Mouse (Mus musculus): ENCODE results near the gene Ces1b. TPM values are rescaled to one million over a fixed set of nuclear protein-coding genes. Genes with fewer than 3 reads are reported as not detected.

Gene Ces1b
- polyA plus RNA-seq, 1 experiment from 2014 or later = not detected

DNA sequence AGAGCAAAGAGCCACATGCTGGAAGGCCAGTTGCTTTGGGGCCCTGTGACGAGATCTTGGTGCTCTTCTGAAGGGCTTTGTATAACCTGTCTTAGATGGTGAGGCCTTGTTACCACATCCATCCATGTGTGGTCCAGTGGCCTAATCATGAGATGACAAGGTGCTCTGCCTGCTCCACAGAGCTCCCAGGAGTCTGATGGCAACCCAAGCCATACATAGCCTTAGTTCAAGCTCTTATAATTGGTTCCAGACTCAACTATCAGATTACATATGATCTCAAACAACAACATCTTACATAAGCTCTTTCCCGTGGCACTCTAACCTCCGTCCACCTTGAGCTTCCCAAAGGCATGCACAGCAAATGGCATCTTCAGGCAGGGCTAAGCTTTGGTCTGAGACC is 31.7 kb downstream of the Ces1b start, which contains the start of gene Ces1a:
Ces1a (minus strand) TSS at position 101 of the 400 bp plus-strand sequence.
- H3K36me3 ChIP-seq = no peaks in the 10 kb centered on the region
- no peak within 1 kb of the TSS for H3K9ac ChIP-seq
- no peak within 1 kb of the TSS for H3K27ac ChIP-seq (replicated peaks)
- WGBS = 82% methylated on average over 3 of the region's 3 CpGs
- no peaks in the 10 kb centered on the region for H3K4me1 ChIP-seq (replicated peaks)
- H3K4me2 ChIP-seq = no peak within 1 kb of the TSS
- H3K27me3 ChIP-seq = no peaks in the 10 kb centered on the region
- ATAC-seq (ENCODE audit: low read depth) = no peak
- no peak within 1 kb of the TSS for H3K4me3 ChIP-seq
- no peaks in the 10 kb centered on the region for H3K9me3 ChIP-seq

DNA sequence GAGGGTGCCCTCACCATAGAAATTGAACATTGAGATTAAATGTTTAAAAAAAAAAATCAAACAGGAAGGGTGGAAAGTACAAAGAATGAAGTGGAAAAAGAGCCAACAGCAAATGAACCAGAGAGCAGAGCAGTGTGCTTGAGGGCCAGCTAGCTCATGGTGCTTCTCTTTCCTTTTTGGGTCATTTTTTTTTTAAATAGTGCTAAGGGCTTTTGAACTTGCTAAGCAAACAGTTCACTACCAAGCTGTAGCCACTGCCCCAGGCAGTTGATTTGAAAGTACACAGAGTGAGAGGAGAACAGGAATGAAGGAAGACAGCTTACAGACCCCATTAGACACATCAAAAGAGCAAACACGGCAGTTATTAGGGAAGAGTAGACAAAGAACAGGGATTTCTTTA is 36.7 kb downstream of the Ces1b start:
- 63% methylated on average over 1 of the region's 1 CpGs for WGBS
- ATAC-seq (ENCODE audit: low read depth) = no peak
- Histone ChIP-seq H3K4me2 (no peak overlapping the region), H3K4me1 (replicated peaks) (no peaks in the 10 kb centered on the region), H3K36me3 (no peaks in the 10 kb centered on the region), H3K9ac (no peak overlapping the region), H3K9me3 (no peaks in the 10 kb centered on the region), H3K27me3 (no peaks in the 10 kb centered on the region), H3K4me3 (no peak overlapping the region), H3K27ac (replicated peaks) (no peak overlapping the region)

DNA sequence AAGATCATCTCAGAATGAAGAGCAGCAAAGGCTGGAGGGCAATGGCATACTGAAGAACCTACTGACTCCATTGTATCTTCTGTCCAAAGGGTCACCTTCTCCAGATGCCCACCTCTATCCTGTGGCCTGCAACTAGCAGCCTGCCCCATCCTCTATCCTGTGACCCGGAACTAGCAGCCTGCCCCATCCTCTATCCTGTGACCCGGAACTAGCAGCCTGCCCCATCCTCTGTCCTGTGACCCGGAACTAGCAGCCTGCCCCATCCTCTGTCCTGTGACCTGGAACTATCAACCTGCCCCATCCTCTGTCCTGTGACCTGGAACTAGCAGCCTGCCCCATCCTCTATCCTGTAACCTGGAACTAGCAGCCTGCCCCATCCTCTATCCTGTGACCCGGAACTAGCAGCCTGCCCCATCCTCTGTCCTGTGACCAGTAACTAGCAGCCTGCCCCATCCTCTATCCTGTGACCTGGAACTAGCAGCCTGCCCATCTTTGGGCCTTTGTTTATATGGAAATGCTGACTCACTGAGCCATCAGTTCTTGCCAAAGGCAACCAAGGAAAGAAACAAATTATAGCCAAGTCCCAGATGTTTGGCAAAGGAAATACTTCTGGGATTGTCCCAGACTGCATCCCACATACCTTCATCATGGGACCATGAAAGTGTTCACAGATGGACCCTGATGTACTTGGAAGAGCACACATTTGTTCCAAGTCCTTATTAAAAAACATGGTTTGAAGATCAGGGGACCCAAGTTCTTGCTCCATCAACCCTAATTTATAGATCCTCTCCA is 38.8 kb downstream of the Ces1b start:
- 88% methylated on average over 4 of the region's 4 CpGs for WGBS
- Histone ChIP-seq H3K9me3 (no peaks in the 10 kb centered on the region), H3K36me3 (no peaks in the 10 kb centered on the region)

DNA sequence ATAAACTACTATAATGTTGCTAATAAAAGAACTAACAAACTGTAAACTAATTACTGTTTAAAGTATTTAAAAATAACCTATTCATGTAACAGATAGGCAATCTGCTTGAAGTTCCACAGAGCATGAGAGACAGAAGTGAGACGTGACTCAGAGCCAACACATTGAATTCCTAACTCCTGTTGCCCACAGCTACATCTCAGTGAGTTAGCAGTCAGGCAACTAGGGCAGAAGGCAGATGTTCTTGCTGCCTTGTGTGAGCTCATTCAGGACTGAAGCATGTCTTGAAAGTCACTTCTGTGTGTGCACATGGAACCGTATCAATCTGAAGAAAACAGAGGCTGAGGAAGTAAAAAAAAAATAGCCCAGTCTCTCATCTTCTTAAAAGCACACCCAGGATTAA is 39.6 kb downstream of the Ces1b start:
- no peaks in the 10 kb centered on the region for H3K4me1 ChIP-seq (replicated peaks)
- H3K36me3 ChIP-seq = no peaks in the 10 kb centered on the region
- 83% methylated on average over 2 of the region's 2 CpGs for WGBS
- no peak overlapping the region for H3K4me2 ChIP-seq
- no peak overlapping the region for H3K4me3 ChIP-seq
- no peak overlapping the region for H3K9ac ChIP-seq
- no peak for ATAC-seq (ENCODE audit: low read depth)
- H3K27me3 ChIP-seq = no peaks in the 10 kb centered on the region
- H3K27ac ChIP-seq (replicated peaks) = no peak overlapping the region
- H3K9me3 ChIP-seq = no peaks in the 10 kb centered on the region

More for the DNA sequence above, 38.8 kb downstream of the Ces1b start:
- Histone ChIP-seq H3K4me2 (no peak overlapping the region), H3K9ac (no peak overlapping the region), H3K27ac (replicated peaks) (no peak overlapping the region), H3K4me3 (no peak overlapping the region), H3K4me1 (replicated peaks) (no peaks in the 10 kb centered on the region), H3K27me3 (no peaks in the 10 kb centered on the region)
- ATAC-seq (ENCODE audit: low read depth) = no peak

DNA sequence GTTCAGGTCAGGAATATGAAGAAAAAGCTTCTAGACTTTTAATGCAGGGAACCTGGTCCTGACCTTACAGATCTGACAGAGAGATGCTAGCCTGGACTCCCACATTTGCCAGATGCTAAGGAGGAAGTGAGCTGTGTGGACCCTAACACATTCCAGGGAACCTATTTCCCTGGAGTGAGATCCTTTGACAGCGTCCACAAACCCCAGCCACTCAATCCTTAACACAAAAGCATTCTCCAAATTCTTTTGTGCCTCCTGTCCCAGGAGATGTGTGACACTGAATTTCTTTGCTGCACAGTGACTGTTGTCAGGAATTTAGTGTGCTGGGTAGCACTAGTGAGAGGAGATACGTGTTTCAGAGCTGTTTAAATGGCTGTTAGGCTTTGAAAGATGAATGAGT is 41.0 kb downstream of the Ces1b start:
- no peak overlapping the region for H3K27ac ChIP-seq (replicated peaks)
- H3K4me2 ChIP-seq = no peak overlapping the region
- no peaks in the 10 kb centered on the region for H3K27me3 ChIP-seq
- no peak for ATAC-seq (ENCODE audit: low read depth)
- WGBS = 4% methylated on average over 2 of the region's 2 CpGs
- H3K9ac ChIP-seq = no peak overlapping the region
- H3K4me3 ChIP-seq = no peak overlapping the region
- H3K9me3 ChIP-seq = no peaks in the 10 kb centered on the region
- H3K36me3 ChIP-seq = no peaks in the 10 kb centered on the region
- H3K4me1 ChIP-seq (replicated peaks) = no peaks in the 10 kb centered on the region

DNA sequence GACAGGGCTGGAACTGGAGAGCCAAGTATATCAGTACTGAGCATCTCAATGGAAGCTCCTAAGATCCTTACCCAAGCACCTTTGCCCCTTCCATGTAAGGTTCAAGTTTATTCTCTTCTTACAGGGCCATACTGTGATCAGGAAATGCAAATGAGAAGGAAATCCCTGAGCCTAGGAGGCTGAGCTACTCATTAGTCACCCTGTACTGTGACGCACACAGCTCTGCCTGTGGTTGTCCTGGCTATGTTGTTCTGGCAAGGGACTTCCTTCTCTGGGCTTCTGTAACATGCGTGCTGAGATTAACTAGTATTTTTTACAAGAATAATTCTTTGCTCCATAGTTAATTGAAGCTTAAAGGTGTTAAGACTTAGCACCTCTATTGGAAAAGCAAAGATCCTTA is 49.2 kb downstream of the Ces1b start:
- no peak overlapping the region for H3K4me3 ChIP-seq
- H3K9me3 ChIP-seq = no peaks in the 10 kb centered on the region
- no peak for ATAC-seq (ENCODE audit: low read depth)
- H3K27me3 ChIP-seq = no peaks in the 10 kb centered on the region
- H3K4me2 ChIP-seq = no peak overlapping the region
- 73% methylated on average over 2 of the region's 2 CpGs for WGBS
- no peaks in the 10 kb centered on the region for H3K4me1 ChIP-seq (replicated peaks)
- H3K36me3 ChIP-seq = no peaks in the 10 kb centered on the region
- H3K27ac ChIP-seq (replicated peaks) = no peak overlapping the region
- H3K9ac ChIP-seq = no peak overlapping the region

DNA sequence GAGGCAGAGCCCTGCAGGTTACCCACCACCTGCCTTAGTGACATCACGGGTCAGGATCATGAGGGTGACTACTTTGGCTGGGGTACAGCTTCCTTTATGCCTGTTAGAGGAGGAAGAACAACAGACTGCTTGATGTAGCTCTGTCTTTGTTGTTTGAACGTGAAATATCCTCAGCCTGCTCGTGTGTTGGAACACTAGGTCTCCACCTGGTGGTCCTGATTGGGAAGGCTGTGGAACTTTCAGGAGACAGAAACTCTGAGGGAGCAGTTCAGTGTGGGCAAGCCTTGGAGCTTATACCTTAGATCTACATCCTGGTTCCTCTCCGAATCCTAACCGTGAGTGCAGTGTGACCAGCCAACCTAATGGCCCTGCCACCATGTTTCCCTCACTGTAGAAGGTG is 58.1 kb downstream of the Ces1b start:
- Histone ChIP-seq H3K4me2 (no peak overlapping the region), H3K4me3 (no peak overlapping the region), H3K27ac (replicated peaks) (no peak overlapping the region), H3K36me3 (no peaks in the 10 kb centered on the region), H3K4me1 (replicated peaks) (no peaks in the 10 kb centered on the region), H3K27me3 (no peaks in the 10 kb centered on the region), H3K9ac (no peak overlapping the region), H3K9me3 (no peaks in the 10 kb centered on the region)
- WGBS = 78% methylated on average over 5 of the region's 5 CpGs
- no peak for ATAC-seq (ENCODE audit: low read depth)

DNA sequence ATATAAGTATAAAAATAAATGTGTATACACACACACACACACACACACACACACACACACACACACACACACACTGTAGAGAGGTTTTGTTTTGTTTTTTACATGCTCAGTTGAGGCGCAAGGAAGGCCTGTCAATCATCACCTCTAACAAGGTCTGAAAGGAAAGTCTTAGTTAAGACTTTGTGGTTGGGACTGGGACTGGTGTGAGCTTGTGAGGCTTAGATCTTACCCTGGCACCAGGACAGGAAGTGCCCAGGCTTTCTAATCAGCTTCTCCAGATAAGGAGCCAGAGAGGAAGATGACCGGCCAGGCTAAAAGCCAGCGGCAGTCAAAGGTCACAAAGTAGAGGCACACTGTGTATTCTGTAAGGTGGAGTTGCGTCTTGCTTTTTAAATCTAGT is 65.5 kb downstream of the Ces1b start:
- ATAC-seq (ENCODE audit: low read depth) = no peak
- Histone ChIP-seq H3K9ac (no peak overlapping the region), H3K4me3 (no peak overlapping the region), H3K36me3 (no peaks in the 10 kb centered on the region), H3K27me3 (no peaks in the 10 kb centered on the region), H3K27ac (replicated peaks) (no peak overlapping the region), H3K4me1 (replicated peaks) (no peaks in the 10 kb centered on the region), H3K4me2 (no peak overlapping the region), H3K9me3 (no peaks in the 10 kb centered on the region)
- WGBS = 93% methylated on average over 4 of the region's 4 CpGs

DNA sequence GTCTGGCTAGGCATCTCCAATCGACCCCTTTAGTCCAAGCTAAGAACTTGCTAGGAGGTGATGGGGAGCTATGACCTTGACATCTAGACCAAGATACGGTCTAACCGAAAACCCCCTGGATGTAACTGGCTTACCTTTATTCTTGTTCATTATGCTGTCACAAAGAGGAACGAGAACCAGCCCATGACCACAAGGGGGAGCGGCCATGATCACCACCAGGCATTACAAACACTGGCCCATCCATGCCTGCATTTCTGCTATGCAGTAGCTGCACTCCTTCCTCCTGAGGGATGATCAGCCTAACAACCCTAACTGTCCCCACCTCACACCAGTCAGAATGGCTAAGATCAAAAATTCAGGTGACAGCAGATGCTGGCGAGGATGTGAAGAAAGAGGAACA is 67.6 kb downstream of the Ces1b start:
- Histone ChIP-seq H3K9ac (no peak overlapping the region), H3K36me3 (no peaks in the 10 kb centered on the region), H3K9me3 (no peaks in the 10 kb centered on the region), H3K27ac (replicated peaks) (no peak overlapping the region), H3K4me2 (no peak overlapping the region), H3K27me3 (no peaks in the 10 kb centered on the region), H3K4me3 (no peak overlapping the region), H3K4me1 (replicated peaks) (no peaks in the 10 kb centered on the region)
- ATAC-seq (ENCODE audit: low read depth) = no peak
- 73% methylated on average over 6 of the region's 6 CpGs for whole genome bisulfite sequencing

DNA sequence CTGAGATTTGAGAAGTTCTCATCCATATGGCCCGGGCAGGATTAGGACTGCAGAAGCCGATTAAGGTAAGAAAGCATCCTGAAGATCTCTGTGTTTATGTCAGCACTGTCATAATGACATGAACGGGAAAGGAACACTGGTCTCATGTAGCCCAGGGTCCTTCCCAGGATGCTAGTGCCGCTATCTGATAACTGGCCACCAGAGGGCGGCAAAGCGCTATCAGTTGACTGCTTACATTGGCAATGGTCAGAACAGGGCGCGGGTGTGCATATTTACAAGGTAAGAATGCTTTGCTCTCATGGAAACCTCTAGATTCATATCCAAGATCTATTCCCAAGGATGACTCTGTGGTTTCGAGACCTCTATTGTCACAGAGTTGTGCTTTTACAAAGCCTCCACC is 68.4 kb downstream of the Ces1b start:
- 13% methylated on average over 9 of the region's 9 CpGs for WGBS
- no peak overlapping the region for H3K4me3 ChIP-seq
- no peak overlapping the region for H3K4me2 ChIP-seq
- no peak overlapping the region for H3K9ac ChIP-seq
- ATAC-seq (ENCODE audit: low read depth) = peak; percentile 63; the same call in 1 of the 2 replicates
- H3K36me3 ChIP-seq = no peaks in the 10 kb centered on the region
- H3K27ac ChIP-seq (replicated peaks) = no peak overlapping the region
- no peaks in the 10 kb centered on the region for H3K9me3 ChIP-seq
- H3K4me1 ChIP-seq (replicated peaks) = no peaks in the 10 kb centered on the region
- H3K27me3 ChIP-seq = no peaks in the 10 kb centered on the region

DNA sequence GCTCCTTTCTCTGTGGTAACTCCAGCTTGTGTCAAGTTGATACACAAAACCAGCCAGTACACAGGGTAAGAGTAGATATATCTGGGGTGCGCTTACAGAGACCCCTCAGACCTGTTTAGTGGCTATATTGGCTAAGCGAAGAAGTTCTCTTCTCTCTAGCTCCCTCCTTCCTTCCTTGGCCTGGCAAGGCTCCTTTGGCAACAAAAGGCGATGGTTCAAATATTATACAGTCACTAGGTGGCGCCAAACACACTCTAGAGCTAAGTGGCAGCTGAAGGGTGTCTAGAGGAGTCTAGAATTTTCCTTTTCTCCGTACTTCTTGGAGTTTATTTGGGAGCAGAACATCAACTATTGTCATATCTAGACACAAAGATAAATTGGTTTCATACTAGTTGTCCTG is 69.5 kb downstream of the Ces1b start:
- H3K4me3 ChIP-seq = no peak overlapping the region
- no peaks in the 10 kb centered on the region for H3K36me3 ChIP-seq
- H3K9ac ChIP-seq = no peak overlapping the region
- 28% methylated on average over 5 of the region's 5 CpGs for WGBS
- no peak overlapping the region for H3K27ac ChIP-seq (replicated peaks)
- no peaks in the 10 kb centered on the region for H3K9me3 ChIP-seq
- H3K27me3 ChIP-seq = no peaks in the 10 kb centered on the region
- no peak for ATAC-seq (ENCODE audit: low read depth)
- H3K4me1 ChIP-seq (replicated peaks) = no peaks in the 10 kb centered on the region
- no peak overlapping the region for H3K4me2 ChIP-seq

All from neural tube, embryonic 13.5 days (tissue).